8 mouse cellular contexts compared by ENCODE assay signal in genomic region chr4:155893212-155893690, GRCm38 (mm10). TPM values are rescaled to one million over a fixed set of nuclear protein-coding genes. Genes with fewer than 3 reads are reported as not detected.
DNase-seq lines count a peak whose midpoint lies in the region; ATAC-seq and TF ChIP-seq lines count a peak whose summit lies in the region.

No protein-coding gene starts in this region.

- TF ChIP-seq EP300 in lung, postnatal 0 days (IDR thresholded peaks at IDR 0.05) = no peak

- DNase-seq in cerebellum, adult 8-10 months = peak; percentile 12
- DNase-seq in cerebellum, adult 11 months = no peak
- no peak for DNase-seq in lung, postnatal 36 days
- DNase-seq in hindbrain, embryonic 10.5 days (ENCODE audit: low spot score) = no peak
- DNase-seq in lung, postnatal 0 days (ENCODE audit: low spot score) = no peak
- DNase-seq in embryo, embryonic 10.5 days (ENCODE audit: low spot score) = no peak
- DNase-seq in adrenal gland, postnatal 36 days = no peak

- peak overlapping the region; percentile 91 for H3K4me2 ChIP-seq in lung, embryonic 16.5 days (ENCODE audit: low read depth, low read length)
- peak overlapping the region; percentile 97 for H3K4me2 ChIP-seq in lung, postnatal 0 days (replicated peaks; ENCODE audit: low read depth, low read length)

- H3K27ac ChIP-seq in lung, embryonic 16.5 days (ENCODE audit: low read length) = no peak overlapping the region
- no peak overlapping the region; the same call in 1 of the 2 replicates for H3K27ac ChIP-seq in hindbrain, embryonic 10.5 days
- H3K27ac ChIP-seq in lung, postnatal 0 days (ENCODE audit: low read length) = no peak overlapping the region

- no peak for ATAC-seq in lung, embryonic 16.5 days (ENCODE audit: low read depth)
- no peak for ATAC-seq in lung, postnatal 0 days

- peaks cover 37% of the 10 kb centered on the region for H3K4me1 ChIP-seq in lung, embryonic 16.5 days (replicated peaks; ENCODE audit: control insufficient read depth, insufficient read depth, low read length)
- peaks cover 51% of the 10 kb centered on the region for H3K4me1 ChIP-seq in hindbrain, embryonic 10.5 days (replicated peaks)
- H3K4me1 ChIP-seq in lung, postnatal 0 days (ENCODE audit: insufficient read depth, low read depth, low read length) = peaks cover 29% of the 10 kb centered on the region

- H3K36me3 ChIP-seq in lung, embryonic 16.5 days (ENCODE audit: control insufficient read depth, insufficient read depth, low read length) = peaks cover 9% of the 10 kb centered on the region; the same call in 1 of the 2 replicates
- H3K36me3 ChIP-seq in hindbrain, embryonic 10.5 days = peaks cover 44% of the 10 kb centered on the region
- H3K36me3 ChIP-seq in lung, postnatal 0 days (ENCODE audit: insufficient read depth, low read length) = peaks cover 10% of the 10 kb centered on the region; the same call in 1 of the 2 replicates

- no peaks in the 10 kb centered on the region for H3K27me3 ChIP-seq in lung, embryonic 16.5 days (ENCODE audit: control insufficient read depth, insufficient read depth, low read depth, low read length)
- no peaks in the 10 kb centered on the region for H3K27me3 ChIP-seq in hindbrain, embryonic 10.5 days (ENCODE audit: insufficient read depth, poor library complexity, severe bottlenecking)
- H3K27me3 ChIP-seq in lung, postnatal 0 days (replicated peaks; ENCODE audit: insufficient read depth, low read length) = no peaks in the 10 kb centered on the region

- no peak for TF ChIP-seq CTCF in lung, postnatal 0 days (IDR thresholded peaks at IDR 0.05)

- WGBS in lung, embryonic 16.5 days = 69% methylated on average over 8 of the region's 8 CpGs
- 74% methylated on average over 8 of the region's 8 CpGs for WGBS in hindbrain, embryonic 10.5 days
- 67% methylated on average over 8 of the region's 8 CpGs for WGBS in lung, postnatal 0 days

- peak overlapping the region; percentile 95; the same call in 1 of the 2 replicates for H3K9ac ChIP-seq in lung, embryonic 16.5 days (ENCODE audit: low read length)
- H3K9ac ChIP-seq in lung, postnatal 0 days (replicated peaks; ENCODE audit: low read depth) = no peak overlapping the region; the same call in 1 of the 2 replicates

- H3K4me3 ChIP-seq in lung, embryonic 16.5 days (ENCODE audit: low read length) = peak overlapping the region; percentile 90
- H3K4me3 ChIP-seq in hindbrain, embryonic 10.5 days = peak overlapping the region; percentile 69
- H3K4me3 ChIP-seq in lung, postnatal 0 days (ENCODE audit: low read depth, low read length) = peak overlapping the region; percentile 90; the same call in 1 of the 2 replicates

- H3K9me3 ChIP-seq in lung, embryonic 16.5 days (ENCODE audit: control insufficient read depth, low read length) = no peaks in the 10 kb centered on the region
- H3K9me3 ChIP-seq in hindbrain, embryonic 10.5 days = no peaks in the 10 kb centered on the region
- no peaks in the 10 kb centered on the region for H3K9me3 ChIP-seq in lung, postnatal 0 days (ENCODE audit: low read length)

RNA-seq across cellular contexts. Expression of gene Acap3, which starts 1.6 kb away (rescaled TPM):
- polyA plus RNA-seq in lung, embryonic 16.5 days (2015; fragmentation: Nextera tagmentation; extraction: Ambion mirVana) = 17.5 and 20.0 TPM in 2 replicates
- 32.2 and 41.4 TPM in 2 replicates for polyA plus RNA-seq in hindbrain, embryonic 10.5 days (2016; fragmentation: Nextera tagmentation; extraction: Ambion mirVana)
- 12.7 and 13.4 TPM in 2 replicates for polyA plus RNA-seq in lung, postnatal 0 days (2015; fragmentation: Nextera tagmentation; extraction: Ambion mirVana)
- 10 to 100 TPM; 20.1 to 20.7 TPM for total RNA-seq in adrenal gland, postnatal 36 days (2021)

RNA-seq across cellular contexts. Expression of gene Pusl1, which starts 1.7 kb away (rescaled TPM):
- 39.7 and 43.2 TPM in 2 replicates for polyA plus RNA-seq in lung, embryonic 16.5 days (2015; fragmentation: Nextera tagmentation; extraction: Ambion mirVana)
- 49.4 and 52.8 TPM in 2 replicates for polyA plus RNA-seq in hindbrain, embryonic 10.5 days (2016; fragmentation: Nextera tagmentation; extraction: Ambion mirVana)
- polyA plus RNA-seq in lung, postnatal 0 days (2015; fragmentation: Nextera tagmentation; extraction: Ambion mirVana) = 29.3 and 29.9 TPM in 2 replicates
- 10 to 100 TPM; 25.1 to 28.1 TPM for total RNA-seq in adrenal gland, postnatal 36 days (2021)

RNA-seq across cellular contexts. Expression of gene Ints11, which starts 23.9 kb away (rescaled TPM):
- 74.2 and 75.8 TPM in 2 replicates for polyA plus RNA-seq in lung, embryonic 16.5 days (2015; fragmentation: Nextera tagmentation; extraction: Ambion mirVana)
- polyA plus RNA-seq in hindbrain, embryonic 10.5 days (2016; fragmentation: Nextera tagmentation; extraction: Ambion mirVana) = 103 and 104 TPM in 2 replicates
- 31.7 and 34.8 TPM in 2 replicates for polyA plus RNA-seq in lung, postnatal 0 days (2015; fragmentation: Nextera tagmentation; extraction: Ambion mirVana)
- total RNA-seq in adrenal gland, postnatal 36 days (2021) = 10 to 100 TPM; 30.1 to 34.7 TPM

RNA-seq across cellular contexts. Expression of gene Cptp, which starts 24.0 kb away (rescaled TPM):
- polyA plus RNA-seq in lung, embryonic 16.5 days (2015; fragmentation: Nextera tagmentation; extraction: Ambion mirVana) = 15.6 and 16.4 TPM in 2 replicates
- polyA plus RNA-seq in hindbrain, embryonic 10.5 days (2016; fragmentation: Nextera tagmentation; extraction: Ambion mirVana) = 22.0 and 24.8 TPM in 2 replicates
- polyA plus RNA-seq in lung, postnatal 0 days (2015; fragmentation: Nextera tagmentation; extraction: Ambion mirVana) = 10.8 and 13.8 TPM in 2 replicates
- total RNA-seq in adrenal gland, postnatal 36 days (2021) = 10 to 100 TPM in 1 of 2 experiments, 1 to 10 TPM in 1; 9.7 to 21.8 TPM

RNA-seq across cellular contexts. Expression of gene Tas1r3, which starts 30.1 kb away (rescaled TPM):
- polyA plus RNA-seq in lung, embryonic 16.5 days (2015; fragmentation: Nextera tagmentation; extraction: Ambion mirVana) = 0.24 and 0.30 TPM in 2 replicates
- polyA plus RNA-seq in hindbrain, embryonic 10.5 days (2016; fragmentation: Nextera tagmentation; extraction: Ambion mirVana) = 0.37 and 0.41 TPM in 2 replicates
- 0.19 and 0.25 TPM in 2 replicates for polyA plus RNA-seq in lung, postnatal 0 days (2015; fragmentation: Nextera tagmentation; extraction: Ambion mirVana)
- under 1 TPM; 0.23 TPM for total RNA-seq in adrenal gland, postnatal 36 days (2021)
